Mouse (Mus musculus) heart, embryonic 14.5 days (tissue): ENCODE measurements at regions not wholly inside any gene's neighbourhood (a gene's known extent, or its start where the extent isn't known, plus 50 kb on each side); places are given as distances from the start of the nearest gene placed in this dataset.

Source experiments
- ATAC-seq: fragments of 200-750 bp; cut with Nextera tagmentation; 2 replicates; pipeline ENCODE4 v1.8.0; 2017; ENCODE audit warnings: low read depth, moderate TSS enrichment; ENCODE audit not compliant: insufficient number of reproducible peaks, insufficient read depth, low FRiP score
- H3K27ac ChIP-seq, 2 experiments: fragments of 200-500 bp in 1 of 2; fragments of 300-500 bp in 1 of 2; sonication (generic) in 1 of 2; replicated peaks in 1 of 2; 2 replicates each; pipeline ENCODE4 v1.5.1; 2012 to 2014; ENCODE audit warnings: low read depth in 2 of 2, low read length in 2 of 2, control low read depth in 1 of 2, mild to moderate bottlenecking in 1 of 2, mixed read lengths in 1 of 2; ENCODE audit not compliant: control insufficient read depth in 1 of 2, insufficient read depth in 1 of 2
- H3K27me3 ChIP-seq: fragments of 300-500 bp; sonication (generic); 2 replicates; pipeline ENCODE4 v1.6.1; 2014; ENCODE audit warnings: mild to moderate bottlenecking, low read length, control low read depth; ENCODE audit not compliant: control insufficient read depth, insufficient read depth
- H3K36me3 ChIP-seq: fragments of 300-500 bp; sonication (generic); 2 replicates; pipeline ENCODE4 v1.6.1; 2014; ENCODE audit warnings: mild to moderate bottlenecking, control low read depth, low read length, mixed read lengths; ENCODE audit not compliant: control insufficient read depth, insufficient read depth
- H3K4me1 ChIP-seq, 2 experiments: fragments of 200-500 bp in 1 of 2; fragments of 300-500 bp in 1 of 2; sonication (generic) in 1 of 2; 2 replicates each; pipeline ENCODE4 v1.6.1; 2012 to 2014; ENCODE audit warnings: low read length in 2 of 2, control low read depth in 1 of 2, mixed read lengths in 1 of 2; ENCODE audit not compliant: control insufficient read depth in 2 of 2, insufficient read depth in 2 of 2
- H3K4me2 ChIP-seq: fragments of 300-500 bp; sonication (generic); 2 replicates; pipeline ENCODE4 v1.6.1; 2014; ENCODE audit warnings: mild to moderate bottlenecking, low read length
- H3K4me3 ChIP-seq, 2 experiments: fragments of 200-500 bp in 1 of 2; fragments of 300-500 bp in 1 of 2; sonication (generic) in 1 of 2; 2 replicates each; pipeline ENCODE4 v1.5.1; 2012 to 2014; ENCODE audit warnings: low read length in 2 of 2, mild to moderate bottlenecking in 2 of 2, control low read depth in 1 of 2, low read depth in 1 of 2, moderate library complexity in 1 of 2; ENCODE audit not compliant: control insufficient read depth in 1 of 2, insufficient read depth in 1 of 2
- H3K9ac ChIP-seq: fragments of 300-500 bp; sonication (generic); 2 replicates; pipeline ENCODE4 v1.6.1; 2014; ENCODE audit warnings: mild to moderate bottlenecking, low read length
- H3K9me3 ChIP-seq: fragments of 300-500 bp; sonication (generic); 2 replicates; pipeline ENCODE4 v1.6.1; 2016; ENCODE audit warnings: low read length, control low read depth; ENCODE audit not compliant: control insufficient read depth
- WGBS: fragments of 180-500 bp; shearing (Covaris S2); extraction: QIAGEN DNeasy Blood & Tissue Kit; methylation state at CpG from one replicate; pipeline ENCODE4 v1.1.7; 2014; 5-methylcytosine and 5-hydroxymethylcytosine counted together

GRCm38 (mm10) chr6:91631261-91631660 lies 52.6 kb upstream of the Slc6a6 start:
- no peak for ATAC-seq
- Histone ChIP-seq H3K27me3 (0 out of 2 replicates have a peak, but pooled peaks cover 4% of the 10 kb centered on the region), H3K36me3 (no peaks in the 10 kb centered on the region), H3K27ac (no peak overlapping the region), H3K9ac (no peak overlapping the region), H3K4me2 (no peak overlapping the region), H3K4me1 (no peaks in the 10 kb centered on the region), H3K4me3 (no peak overlapping the region), H3K9me3 (peaks cover 4% of the 10 kb centered on the region; the same call in 1 of the 2 replicates)
- 87% methylated on average over 6 of the region's 6 CpGs for WGBS
